Mouse (Mus musculus) yolk sac, embryonic 10.5 days (tissue): ENCODE data around the gene 1700016H13Rik.

ENCODE experiments used
- DNase-seq: peaks from one replicate; pipeline ENCODE4 v3.0.0-alpha.2; 2017; ENCODE audit warnings: low spot score

1700016H13Rik gene

GRCm38 (mm10) chr5:103603115-103603893 is 52.5 kb downstream of the 1700016H13Rik start:
- no peak for DNase-seq

- DNase-seq = no peak
Measured at GRCm38 (mm10) chr5:103598881-103599280, 56.9 kb downstream of the 1700016H13Rik start.

- no peak for DNase-seq
Measured at GRCm38 (mm10) chr5:103598264-103598663, 57.5 kb downstream of the 1700016H13Rik start.
